Mouse (Mus musculus): ENCODE measurements around the gene Kmt2c.

GRCm38 (mm10) chr5:25544566-25544965 is 46.0 kb upstream of the Kmt2c start:
- no peak for TF ChIP-seq CTCF (IDR thresholded peaks at IDR 0.05; ENCODE audit: low read depth, low read length)
- TF ChIP-seq POLR2A (IDR thresholded peaks at IDR 0.05; ENCODE audit: extremely low read depth, insufficient read depth, low read length) = no peak
